Comparison of ENCODE assay signal across 8 mouse cellular contexts in the genomic region with DNA sequence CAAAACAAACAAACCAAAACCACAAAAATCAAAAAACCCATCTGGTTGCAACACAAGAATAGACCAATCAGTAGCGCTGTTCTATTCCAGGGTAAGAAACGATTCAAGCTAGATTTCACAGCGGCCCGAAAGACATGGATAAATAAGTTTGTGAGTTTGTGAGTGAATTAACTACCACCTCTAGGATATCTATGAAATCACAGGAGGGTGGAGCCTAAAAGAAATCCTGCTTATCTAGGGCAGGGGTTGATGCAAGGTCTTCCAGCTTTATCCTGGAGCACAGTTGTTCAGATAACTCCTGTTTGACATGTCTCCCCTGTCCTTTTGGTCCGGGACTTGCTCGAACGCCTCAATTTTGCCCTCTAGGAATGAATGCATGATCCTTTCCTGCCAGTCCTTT. TPM values are rescaled to one million over a fixed set of nuclear protein-coding genes. Genes with fewer than 3 reads are reported as not detected.
DNase-seq lines count a peak whose midpoint lies in the region; ATAC-seq and TF ChIP-seq lines count a peak whose summit lies in the region.

No protein-coding gene starts in this region.

- H3K27me3 ChIP-seq in heart, embryonic 13.5 days (replicated peaks), result no peaks in the 10 kb centered on the region
- no peaks in the 10 kb centered on the region for H3K27me3 ChIP-seq in G1E (ENCODE audit: insufficient read depth, low read length)
- no peaks in the 10 kb centered on the region for H3K27me3 ChIP-seq in forebrain, postnatal 0 days (ENCODE audit: insufficient read depth, low read length)

- WGBS in heart, embryonic 13.5 days, result 25% methylated on average over 7 of the region's 7 CpGs
- WGBS in forebrain, postnatal 0 days, result 17% methylated on average over 7 of the region's 7 CpGs

- H3K27ac ChIP-seq in heart, embryonic 13.5 days (replicated peaks), result peak overlapping the region; percentile 74
- peak overlapping the region; percentile 68 for H3K27ac ChIP-seq in forebrain, postnatal 0 days (ENCODE audit: low read depth, low read length)

- no peak for DNase-seq in heart, adult 8-10 months (ENCODE audit: low spot score)
- DNase-seq in G1E (ENCODE audit: low spot score), result no peak
- no peak for DNase-seq in forebrain, postnatal 0 days
- DNase-seq in layer of hippocampus, postnatal 36 days, result no peak
- no peak for DNase-seq in gastrocnemius, postnatal 25 days

- H3K4me2 ChIP-seq in heart, embryonic 13.5 days, result peak overlapping the region; percentile 94
- H3K4me2 ChIP-seq in forebrain, postnatal 0 days (ENCODE audit: low read depth), result peak overlapping the region; percentile 64

- peak overlapping the region; percentile 88 for H3K9ac ChIP-seq in heart, embryonic 13.5 days
- peak overlapping the region; percentile 54 for H3K9ac ChIP-seq in forebrain, postnatal 0 days

- H3K36me3 ChIP-seq in heart, embryonic 13.5 days, result no peaks in the 10 kb centered on the region
- H3K36me3 ChIP-seq in G1E (replicated peaks), result peaks cover 20% of the 10 kb centered on the region
- no peaks in the 10 kb centered on the region for H3K36me3 ChIP-seq in forebrain, postnatal 0 days (ENCODE audit: insufficient read depth)

- TF ChIP-seq CTCF in G1E (IDR thresholded peaks at IDR 0.05; ENCODE audit: low read depth, low read length), result no peak
- peak; percentile 28; the same call in 1 of the 2 replicates for TF ChIP-seq CTCF in forebrain, postnatal 0 days (IDR thresholded peaks at IDR 0.05; ENCODE audit: low read depth)

- H3K4me3 ChIP-seq in heart, embryonic 13.5 days, result peak overlapping the region; percentile 80
- H3K4me3 ChIP-seq in G1E (ENCODE audit: low read depth, low read length), result peak overlapping the region; percentile 77
- peak overlapping the region; percentile 59 for H3K4me3 ChIP-seq in forebrain, postnatal 0 days (ENCODE audit: low read depth, low read length)

- no peak for ATAC-seq in heart, embryonic 13.5 days (ENCODE audit: extremely low read depth, insufficient number of reproducible peaks, low FRiP score, low TSS enrichment)
- ATAC-seq in G1E (ENCODE audit: extremely low read depth, insufficient number of reproducible peaks, low FRiP score, poor library complexity, severe bottlenecking), result no peak
- peak; percentile 28 for ATAC-seq in forebrain, postnatal 0 days
- ATAC-seq in megakaryocyte-erythroid progenitor cell, adult 5-6 weeks (replicated peaks; ENCODE audit: low FRiP score, low TSS enrichment, poor library complexity, severe bottlenecking), result 0 out of 2 replicates have a peak, but pooled peaks have one; percentile 11
- ATAC-seq in megakaryocyte progenitor cell, adult 5-6 weeks (replicated peaks; ENCODE audit: poor library complexity), result no peak

- H3K9me3 ChIP-seq in heart, embryonic 13.5 days, result no peaks in the 10 kb centered on the region
- no peaks in the 10 kb centered on the region for H3K9me3 ChIP-seq in G1E (replicated peaks)
- no peaks in the 10 kb centered on the region for H3K9me3 ChIP-seq in forebrain, postnatal 0 days (ENCODE audit: low read length)

- peaks cover 33% of the 10 kb centered on the region for H3K4me1 ChIP-seq in heart, embryonic 13.5 days
- peaks cover 35% of the 10 kb centered on the region for H3K4me1 ChIP-seq in G1E (ENCODE audit: insufficient read depth, low read depth, low read length)
- H3K4me1 ChIP-seq in forebrain, postnatal 0 days (ENCODE audit: insufficient read depth), result peaks cover 10% of the 10 kb centered on the region

RNA-seq across cellular contexts. Expression of a gene that starts 0.5 kb away (rescaled TPM):
- polyA plus RNA-seq in heart, embryonic 13.5 days (2015; fragmentation: Nextera tagmentation; extraction: Ambion mirVana), result 51.5 and 52.4 TPM in 2 replicates
- 10 to 100 TPM; 25.0 to 31.1 (median 25.3) TPM for total RNA-seq in heart, adult 8-10 months (2022)
- total RNA-seq in G1E (2014; fragmentation: Nextera tagmentation) (18.0 and 26.6 TPM in 2 replicates), G1E (2017) (16.6 and 19.4 TPM in 2 replicates)
- 7.4 and 19.2 TPM in 2 replicates for polyA plus RNA-seq in G1E (2012)
- 29.3 and 36.3 TPM in 2 replicates for total RNA-seq in forebrain, postnatal 0 days (2014; rRNA removed)
- polyA plus RNA-seq in forebrain, postnatal 0 days (2015; fragmentation: Nextera tagmentation; extraction: Ambion mirVana), result 37.3 and 42.8 TPM in 2 replicates
- 21.5 and 45.2 TPM in 2 replicates for total RNA-seq in megakaryocyte-erythroid progenitor cell, adult 5-6 weeks (2014; fragmentation: Nextera tagmentation)
- total RNA-seq in megakaryocyte-erythroid progenitor cell, adult 5-6 weeks (2017), result 10.1 and 22.2 TPM in 2 replicates
- 71.1 and 73.2 TPM in 2 replicates for total RNA-seq in megakaryocyte progenitor cell, adult 5-6 weeks (2015)
- 26.2 and 28.2 TPM in 2 replicates for total RNA-seq in megakaryocyte progenitor cell, adult 5-6 weeks (2017)
- total RNA-seq in layer of hippocampus, postnatal 36 days (2021), result 10 to 100 TPM; 24.6 to 25.5 TPM
- 10 to 100 TPM; 31.3 to 36.9 TPM for total RNA-seq in gastrocnemius, postnatal 25 days (2021)

RNA-seq across cellular contexts. Expression of a gene that starts 7.7 kb away (rescaled TPM):
- 74.2 and 80.9 TPM in 2 replicates for polyA plus RNA-seq in heart, embryonic 13.5 days (2015; fragmentation: Nextera tagmentation; extraction: Ambion mirVana)
- 100 to 1,000 TPM; 127 to 162 (median 147) TPM for total RNA-seq in heart, adult 8-10 months (2022)
- total RNA-seq in G1E (2014; fragmentation: Nextera tagmentation) (11.1 and 12.3 TPM in 2 replicates), G1E (2017) (12.1 and 12.5 TPM in 2 replicates)
- polyA plus RNA-seq in G1E (2012), result 2.5 and 4.4 TPM in 2 replicates
- 46.1 and 47.8 TPM in 2 replicates for total RNA-seq in forebrain, postnatal 0 days (2014; rRNA removed)
- 37.9 and 49.3 TPM in 2 replicates for polyA plus RNA-seq in forebrain, postnatal 0 days (2015; fragmentation: Nextera tagmentation; extraction: Ambion mirVana)
- total RNA-seq in megakaryocyte-erythroid progenitor cell, adult 5-6 weeks (2014; fragmentation: Nextera tagmentation), result 13.5 and 16.6 TPM in 2 replicates
- 6.6 and 6.7 TPM in 2 replicates for total RNA-seq in megakaryocyte-erythroid progenitor cell, adult 5-6 weeks (2017)
- 15.5 and 21.5 TPM in 2 replicates for total RNA-seq in megakaryocyte progenitor cell, adult 5-6 weeks (2015)
- 14.0 and 17.2 TPM in 2 replicates for total RNA-seq in megakaryocyte progenitor cell, adult 5-6 weeks (2017)
- 10 to 100 TPM; 65.9 to 66.3 TPM for total RNA-seq in layer of hippocampus, postnatal 36 days (2021)
- 10 to 100 TPM; 75.1 to 87.6 TPM for total RNA-seq in gastrocnemius, postnatal 25 days (2021)

RNA-seq across cellular contexts. Expression of a gene that starts 22.9 kb away (rescaled TPM):
- 11.4 and 12.8 TPM in 2 replicates for polyA plus RNA-seq in heart, embryonic 13.5 days (2015; fragmentation: Nextera tagmentation; extraction: Ambion mirVana)
- total RNA-seq in heart, adult 8-10 months (2022), result 10 to 100 TPM in 3 of 4 experiments, 1 to 10 TPM in 1; 9.5 to 11.6 (median 10.8) TPM
- total RNA-seq in G1E (2014; fragmentation: Nextera tagmentation), result 8.1 and 9.5 TPM in 2 replicates
- total RNA-seq in G1E (2017), result 12.2 and 15.5 TPM in 2 replicates
- 11.3 and 16.8 TPM in 2 replicates for polyA plus RNA-seq in G1E (2012)
- total RNA-seq in forebrain, postnatal 0 days (2014; rRNA removed), result 25.1 and 29.9 TPM in 2 replicates
- 19.8 and 26.8 TPM in 2 replicates for polyA plus RNA-seq in forebrain, postnatal 0 days (2015; fragmentation: Nextera tagmentation; extraction: Ambion mirVana)
- total RNA-seq in megakaryocyte-erythroid progenitor cell, adult 5-6 weeks (2014; fragmentation: Nextera tagmentation), result 12.1 and 12.7 TPM in 2 replicates
- 9.2 and 10.0 TPM in 2 replicates for total RNA-seq in megakaryocyte-erythroid progenitor cell, adult 5-6 weeks (2017)
- 4.5 and 6.9 TPM in 2 replicates for total RNA-seq in megakaryocyte progenitor cell, adult 5-6 weeks (2015)
- 9.2 and 12.8 TPM in 2 replicates for total RNA-seq in megakaryocyte progenitor cell, adult 5-6 weeks (2017)
- 10 to 100 TPM; 18.7 to 19.2 TPM for total RNA-seq in layer of hippocampus, postnatal 36 days (2021)
- 1 to 10 TPM; 3.3 to 5.6 TPM for total RNA-seq in gastrocnemius, postnatal 25 days (2021)

RNA-seq across cellular contexts. Expression of a gene that starts 29.0 kb away (rescaled TPM):
- polyA plus RNA-seq in heart, embryonic 13.5 days (2015; fragmentation: Nextera tagmentation; extraction: Ambion mirVana), result 14.6 and 17.1 TPM in 2 replicates
- 10 to 100 TPM in 2 of 4 experiments, 1 to 10 TPM in 2; 6.9 to 11.9 (median 10.0) TPM for total RNA-seq in heart, adult 8-10 months (2022)
- 14.1 and 14.3 TPM in 2 replicates for total RNA-seq in G1E (2014; fragmentation: Nextera tagmentation)
- total RNA-seq in G1E (2017), result 10.0 and 10.5 TPM in 2 replicates
- polyA plus RNA-seq in G1E (2012), result 3.3 and 3.4 TPM in 2 replicates
- 24.6 and 31.4 TPM in 2 replicates for total RNA-seq in forebrain, postnatal 0 days (2014; rRNA removed)
- 6.0 and 15.6 TPM in 2 replicates for polyA plus RNA-seq in forebrain, postnatal 0 days (2015; fragmentation: Nextera tagmentation; extraction: Ambion mirVana)
- 8.7 and 16.7 TPM in 2 replicates for total RNA-seq in megakaryocyte-erythroid progenitor cell, adult 5-6 weeks (2014; fragmentation: Nextera tagmentation)
- total RNA-seq in megakaryocyte-erythroid progenitor cell, adult 5-6 weeks (2017), result 2.6 and 3.8 TPM in 2 replicates
- total RNA-seq in megakaryocyte progenitor cell, adult 5-6 weeks (2015), result 4.0 and 4.6 TPM in 2 replicates
- total RNA-seq in megakaryocyte progenitor cell, adult 5-6 weeks (2017), result 1.8 and 2.9 TPM in 2 replicates
- total RNA-seq in layer of hippocampus, postnatal 36 days (2021), result 10 to 100 TPM; 23.0 to 31.3 TPM
- 1 to 10 TPM; 3.8 to 4.0 TPM for total RNA-seq in gastrocnemius, postnatal 25 days (2021)

RNA-seq across cellular contexts. Expression of a gene that starts 39.2 kb away (rescaled TPM):
- polyA plus RNA-seq in heart, embryonic 13.5 days (2015; fragmentation: Nextera tagmentation; extraction: Ambion mirVana), result 1,286 and 1,445 TPM in 2 replicates
- total RNA-seq in heart, adult 8-10 months (2022), result 1,000 to 10,000 TPM; 2,249 to 2,640 (median 2,421) TPM
- total RNA-seq in G1E (2014; fragmentation: Nextera tagmentation), result 88.8 and 106 TPM in 2 replicates
- 129 and 181 TPM in 2 replicates for total RNA-seq in G1E (2017)
- 455 and 528 TPM in 2 replicates for polyA plus RNA-seq in G1E (2012)
- total RNA-seq in forebrain, postnatal 0 days (2014; rRNA removed), result 236 and 279 TPM in 2 replicates
- polyA plus RNA-seq in forebrain, postnatal 0 days (2015; fragmentation: Nextera tagmentation; extraction: Ambion mirVana), result 1,027 and 1,112 TPM in 2 replicates
- total RNA-seq in megakaryocyte-erythroid progenitor cell, adult 5-6 weeks (2014; fragmentation: Nextera tagmentation), result 479 and 484 TPM in 2 replicates
- total RNA-seq in megakaryocyte-erythroid progenitor cell, adult 5-6 weeks (2017), result 60.4 and 80.0 TPM in 2 replicates
- 617 and 644 TPM in 2 replicates for total RNA-seq in megakaryocyte progenitor cell, adult 5-6 weeks (2015)
- 85.1 and 114 TPM in 2 replicates for total RNA-seq in megakaryocyte progenitor cell, adult 5-6 weeks (2017)
- total RNA-seq in layer of hippocampus, postnatal 36 days (2021), result 100 to 1,000 TPM; 387 to 406 TPM
- 1,000 to 10,000 TPM; 1,447 to 1,511 TPM for total RNA-seq in gastrocnemius, postnatal 25 days (2021)

Comparison
In these comparisons a context has a peak if more than half of its experiments do, and no peak if none do; other contexts are left out.
1. ATAC-seq: peak in forebrain, postnatal 0 days (single experiment) and megakaryocyte-erythroid progenitor cell, adult 5-6 weeks (single experiment); none in heart, embryonic 13.5 days (single experiment), G1E (single experiment) and megakaryocyte progenitor cell, adult 5-6 weeks (single experiment).
2. Peak in every context shown above with its lines, with median percentiles within 50 percentile points of each other: H3K4me3 ChIP-seq.